Comparison of ENCODE assay signal across 10 mouse cellular contexts in the genomic region with DNA sequence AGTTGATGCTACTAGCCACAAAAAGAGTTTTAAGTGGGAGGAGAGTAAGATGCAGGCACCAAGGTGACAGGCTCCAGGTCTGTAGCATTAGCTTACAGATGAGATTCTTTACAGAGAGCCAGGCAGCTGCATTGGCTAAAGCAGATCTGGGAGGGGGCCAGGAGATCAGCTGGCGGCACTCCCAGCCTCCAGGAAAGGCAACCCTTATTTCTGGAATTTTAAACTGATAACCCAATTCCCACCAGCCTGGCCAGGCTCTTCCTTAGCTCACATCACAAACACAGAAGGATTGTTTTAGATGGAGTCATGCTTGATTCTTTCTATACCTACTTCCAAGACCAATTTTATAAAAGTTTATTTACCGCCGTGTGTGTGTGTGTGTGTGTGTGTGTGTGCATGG. TPM values are rescaled to one million over a fixed set of nuclear protein-coding genes. Genes with fewer than 3 reads are reported as not detected.
DNase-seq lines count a peak whose midpoint lies in the region; ATAC-seq and TF ChIP-seq lines count a peak whose summit lies in the region.
"Had no signal": no experiment of that assay in that cellular context is flagged by ENCODE, and none has a peak within 500 bp of the region (broad histone marks: within the 10 kb centered on the region; RNA-seq: fewer than 3 reads in every experiment).

No protein-coding gene starts in this region.

- 0 out of 2 replicates have a peak, but pooled peaks cover 7% of the 10 kb centered on the region for H3K4me1 ChIP-seq in stomach, embryonic 15.5 days
- H3K4me1 ChIP-seq in stomach, postnatal 0 days (replicated peaks; ENCODE audit: control insufficient read depth, insufficient read depth), result no peaks in the 10 kb centered on the region
- H3K4me1 ChIP-seq in kidney, postnatal 0 days (replicated peaks; ENCODE audit: insufficient read depth, low read length), result no peaks in the 10 kb centered on the region
- H3K4me1 ChIP-seq: neural tube, embryonic 12.5 days had no signal

- no peak for ATAC-seq in stomach, embryonic 15.5 days (ENCODE audit: insufficient read depth, low FRiP score, low read depth)
- ATAC-seq in stomach, postnatal 0 days (ENCODE audit: low FRiP score, low TSS enrichment), result no peak
- ATAC-seq in kidney, postnatal 0 days (replicated peaks; ENCODE audit: low FRiP score, low read depth), result no peak
- no peak for ATAC-seq in granulocyte monocyte progenitor cell, adult 5-6 weeks (replicated peaks; ENCODE audit: poor library complexity, severe bottlenecking)

- 54% methylated on average over 3 of the region's 3 CpGs for WGBS in stomach, embryonic 15.5 days
- WGBS in stomach, postnatal 0 days, result 47% methylated on average over 3 of the region's 3 CpGs
- 62% methylated on average over 3 of the region's 3 CpGs for WGBS in kidney, postnatal 0 days

- H3K9ac ChIP-seq in stomach, embryonic 15.5 days, result no peak overlapping the region
- H3K9ac ChIP-seq in stomach, postnatal 0 days (ENCODE audit: low read length), result no peak overlapping the region
- H3K9ac ChIP-seq in kidney, postnatal 0 days (ENCODE audit: low read depth, low read length), result no peak overlapping the region
- H3K9ac ChIP-seq: neural tube, embryonic 12.5 days had no signal

- no peak for TF ChIP-seq EP300 in stomach, postnatal 0 days (optimal IDR thresholded peaks at IDR 0.05)

- no peak for TF ChIP-seq CTCF in stomach, postnatal 0 days (IDR thresholded peaks at IDR 0.05; ENCODE audit: low read depth)
- no peak for TF ChIP-seq CTCF in kidney, postnatal 0 days (IDR thresholded peaks at IDR 0.05; ENCODE audit: low read depth)

- H3K9me3 ChIP-seq in stomach, embryonic 15.5 days, result no peaks in the 10 kb centered on the region
- H3K9me3 ChIP-seq in stomach, postnatal 0 days (ENCODE audit: control insufficient read depth, low read length), result no peaks in the 10 kb centered on the region
- no peaks in the 10 kb centered on the region for H3K9me3 ChIP-seq in kidney, postnatal 0 days (replicated peaks; ENCODE audit: low read length)
- H3K9me3 ChIP-seq: neural tube, embryonic 12.5 days had no signal

- 0 out of 2 replicates have a peak overlapping the region, but pooled peaks have one; percentile 21 for H3K27ac ChIP-seq in stomach, embryonic 15.5 days
- H3K27ac ChIP-seq in stomach, postnatal 0 days (replicated peaks), result no peak overlapping the region
- 0 out of 2 replicates have a peak overlapping the region, but pooled peaks have one; percentile 36 for H3K27ac ChIP-seq in kidney, postnatal 0 days
- H3K27ac ChIP-seq: neural tube, embryonic 12.5 days had no signal

- peak; percentile 42 for DNase-seq in adrenal gland, postnatal 10 days
- no peak for DNase-seq in adrenal gland, postnatal 25 days
- DNase-seq in stomach, postnatal 0 days (ENCODE audit: low spot score), result no peak
- DNase-seq in kidney, postnatal 0 days (ENCODE audit: low spot score), result no peak
- DNase-seq in embryo, embryonic 11 days, result no peak
- DNase-seq in T-cell, adult 2 months (ENCODE audit: low spot score), result no peak

- no peak overlapping the region for H3K4me2 ChIP-seq in stomach, embryonic 15.5 days
- no peak overlapping the region for H3K4me2 ChIP-seq in stomach, postnatal 0 days (replicated peaks; ENCODE audit: low read depth)
- H3K4me2 ChIP-seq in kidney, postnatal 0 days (ENCODE audit: low read length), result no peak overlapping the region
- H3K4me2 ChIP-seq: neural tube, embryonic 12.5 days had no signal

- H3K27me3 ChIP-seq in stomach, embryonic 15.5 days (replicated peaks), result no peaks in the 10 kb centered on the region
- H3K27me3 ChIP-seq in stomach, postnatal 0 days (ENCODE audit: control insufficient read depth, insufficient read depth, low read length), result no peaks in the 10 kb centered on the region
- H3K27me3 ChIP-seq in kidney, postnatal 0 days (ENCODE audit: insufficient read depth, low read length), result no peaks in the 10 kb centered on the region
- H3K27me3 ChIP-seq: neural tube, embryonic 12.5 days had no signal

- no peaks in the 10 kb centered on the region for H3K36me3 ChIP-seq in stomach, embryonic 15.5 days
- H3K36me3 ChIP-seq in stomach, postnatal 0 days (ENCODE audit: control insufficient read depth, insufficient read depth, low read length), result no peaks in the 10 kb centered on the region
- no peaks in the 10 kb centered on the region for H3K36me3 ChIP-seq in kidney, postnatal 0 days (ENCODE audit: insufficient read depth, low read length)
- H3K36me3 ChIP-seq: neural tube, embryonic 12.5 days had no signal

- H3K4me3 ChIP-seq in stomach, embryonic 15.5 days (replicated peaks), result no peak overlapping the region
- no peak overlapping the region for H3K4me3 ChIP-seq in stomach, postnatal 0 days (ENCODE audit: low read depth, low read length)
- no peak overlapping the region for H3K4me3 ChIP-seq in kidney, postnatal 0 days (replicated peaks; ENCODE audit: low read depth, low read length)
- H3K4me3 ChIP-seq: erythroblast, embryonic 14.5 days; neural tube, embryonic 12.5 days had no signal

RNA-seq across cellular contexts. Expression of gene Tek, which starts 6.7 kb away (rescaled TPM):
- total RNA-seq in adrenal gland, postnatal 10 days (2021), result 10 to 100 TPM; 38.7 to 44.0 TPM
- 47.1 TPM in 2 replicates for total RNA-seq in adrenal gland, postnatal 25 days (2021)
- 11.5 TPM in 2 replicates for polyA plus RNA-seq in stomach, embryonic 15.5 days (2015; fragmentation: Nextera tagmentation; extraction: Ambion mirVana)
- 5.3 and 5.6 TPM in 2 replicates for polyA plus RNA-seq in stomach, postnatal 0 days (2015; fragmentation: Nextera tagmentation; extraction: Ambion mirVana)
- polyA plus RNA-seq in kidney, postnatal 0 days (2015; fragmentation: Nextera tagmentation; extraction: Ambion mirVana), result 26.8 and 27.7 TPM in 2 replicates
- total RNA-seq in granulocyte monocyte progenitor cell, adult 5-6 weeks (2014; fragmentation: Nextera tagmentation), result 0.26 and 0.84 TPM in 2 replicates
- total RNA-seq in granulocyte monocyte progenitor cell, adult 5-6 weeks (2017), result 0.36 and 4.4 TPM in 2 replicates
- polyA plus RNA-seq: erythroblast, embryonic 14.5 days had no signal
